Mouse (Mus musculus) ES-CJ7 (cell line): ENCODE measurements around the gene Tiam1.

Experiments used
- DNase-seq: peaks from one replicate; pipeline ENCODE4 v3.0.0; 2011; ENCODE audit warnings: low read depth, low spot score

Gene Tiam1

DNA sequence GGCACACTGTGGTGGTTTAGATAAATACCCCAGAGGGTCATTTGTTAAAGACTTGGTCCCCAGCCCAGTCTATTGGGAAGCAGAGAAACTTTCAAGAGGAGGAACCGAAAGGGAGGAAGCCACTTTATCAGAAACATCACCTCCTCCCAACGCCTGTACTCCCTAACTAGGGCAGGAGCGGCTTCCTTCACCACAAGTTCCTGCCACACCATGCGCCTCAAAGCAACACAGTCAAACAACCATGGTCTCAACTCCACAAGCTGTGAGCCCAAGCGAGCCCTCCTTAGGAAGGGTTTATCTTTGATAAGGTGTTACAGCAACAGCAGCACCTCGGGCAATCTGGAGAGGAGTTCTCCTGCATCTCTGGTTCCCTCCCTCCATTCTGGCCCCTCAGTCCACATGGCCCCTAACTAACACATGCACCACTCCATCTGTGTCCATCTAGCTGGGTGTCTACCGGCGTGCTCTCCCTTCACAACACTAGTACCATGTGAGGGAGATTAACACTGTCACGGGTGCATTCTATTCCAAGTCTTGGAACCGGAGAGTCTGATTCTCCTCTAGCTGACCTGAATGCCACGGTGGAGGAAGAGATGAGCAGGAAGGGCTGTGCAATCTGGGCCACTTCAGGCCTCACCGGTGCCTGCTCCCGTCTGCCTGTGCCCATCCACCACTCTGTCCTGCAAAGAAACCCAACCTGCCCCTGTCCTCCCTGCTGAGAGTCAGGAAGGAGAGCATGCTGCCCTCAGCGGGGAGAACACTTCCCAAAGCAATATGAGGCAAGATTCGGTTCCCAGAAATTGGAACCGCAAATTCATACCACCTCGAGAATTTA, 149.4 kb downstream of the Tiam1 start:
- DNase-seq: no peak

DNA sequence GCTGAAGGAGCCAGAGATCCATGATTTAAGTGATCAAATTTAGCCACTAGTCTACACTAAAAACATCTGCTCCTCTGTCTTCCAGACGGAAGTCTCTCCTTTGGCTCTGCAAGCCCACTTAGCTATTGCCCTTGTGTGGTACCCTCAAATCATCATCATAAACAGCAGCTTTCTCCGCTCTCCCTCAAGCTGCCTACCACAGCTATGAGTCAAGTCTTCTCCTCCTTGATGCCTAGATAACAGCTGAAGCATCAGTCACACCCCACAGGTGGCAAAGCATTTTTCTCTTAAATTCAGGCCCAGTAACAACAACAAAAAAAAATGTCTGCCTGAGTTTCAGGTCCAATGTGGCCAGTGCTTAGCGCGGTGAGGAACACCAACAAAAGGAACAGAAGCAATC, 150.1 kb downstream of the Tiam1 start:
- no peak for DNase-seq

- no peak for DNase-seq
Observed at GRCm38 (mm10) chr16:89991701-89992152, 151.8 kb downstream of the Tiam1 start.

DNA sequence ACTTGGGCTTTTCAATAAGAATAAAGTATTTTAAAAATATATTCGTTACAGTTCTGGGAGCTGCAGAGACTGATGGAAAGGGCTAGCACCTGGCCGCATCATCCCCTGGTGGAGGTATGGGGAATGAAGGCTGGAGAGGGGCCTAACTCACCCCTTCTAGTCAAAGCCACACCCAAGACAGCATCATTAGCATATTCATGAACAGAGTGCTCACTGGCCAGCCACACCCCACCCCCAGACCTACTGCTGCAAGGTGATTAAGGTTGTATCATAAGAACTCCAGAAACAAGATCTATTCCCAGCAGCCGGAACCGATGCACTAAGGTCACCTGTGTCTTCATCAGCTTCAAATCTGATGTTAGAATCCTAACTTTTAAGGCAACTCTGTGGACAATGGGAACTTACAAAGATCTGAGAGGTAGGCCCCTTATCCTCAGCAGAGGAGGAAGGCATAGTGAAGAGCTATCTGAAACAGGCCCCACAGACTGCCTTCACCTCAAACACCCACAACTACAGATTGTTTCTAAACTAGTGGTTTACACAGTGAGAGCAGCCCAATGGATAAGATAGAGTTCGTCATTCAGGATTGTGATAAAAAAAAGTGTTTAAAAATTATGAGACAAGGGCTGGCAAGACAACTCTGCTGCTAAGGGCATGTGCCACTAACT, 153.1 kb downstream of the Tiam1 start:
- DNase-seq: peak; percentile 79

- DNase-seq: no peak
Observed at GRCm38 (mm10) chr16:89989816-89990215, 153.8 kb downstream of the Tiam1 start.

GRCm38 (mm10) chr16:89986672-89987362, 156.8 kb downstream of the Tiam1 start:
- no peak for DNase-seq

- no peak for DNase-seq
Observed at GRCm38 (mm10) chr16:89985702-89986481, 157.7 kb downstream of the Tiam1 start.

DNA sequence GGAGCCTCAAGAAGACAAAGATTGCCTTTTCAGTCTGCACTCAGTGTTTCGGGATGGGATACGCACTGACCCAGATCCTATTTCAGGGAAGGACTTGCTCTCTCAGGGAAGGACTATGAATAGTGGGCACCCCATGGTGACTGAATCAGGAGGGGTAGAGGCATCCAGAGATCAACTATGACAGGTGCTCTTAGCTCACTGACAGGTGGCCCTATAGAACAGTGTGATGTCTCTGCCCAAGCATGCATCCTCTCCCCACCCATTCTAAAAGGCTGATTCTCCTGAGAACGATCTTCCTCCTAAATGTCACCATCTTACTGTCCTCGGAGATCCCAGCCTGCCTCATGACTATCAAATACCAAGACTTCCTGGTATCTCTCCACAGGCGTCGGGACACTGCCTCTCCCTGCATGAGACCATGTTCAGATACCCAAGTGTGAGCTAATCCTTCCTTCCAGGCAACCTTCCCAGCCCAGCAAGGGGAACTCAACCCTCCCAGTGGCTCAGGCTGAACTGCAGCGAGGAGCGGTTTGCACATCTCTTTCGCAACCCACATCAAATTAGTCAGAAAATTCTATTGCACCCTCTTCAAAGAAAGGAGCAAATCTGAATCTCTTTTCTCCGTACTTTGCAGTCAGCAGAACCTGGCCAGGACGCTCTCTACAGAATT, 163.4 kb downstream of the Tiam1 start:
- DNase-seq: no peak

DNA sequence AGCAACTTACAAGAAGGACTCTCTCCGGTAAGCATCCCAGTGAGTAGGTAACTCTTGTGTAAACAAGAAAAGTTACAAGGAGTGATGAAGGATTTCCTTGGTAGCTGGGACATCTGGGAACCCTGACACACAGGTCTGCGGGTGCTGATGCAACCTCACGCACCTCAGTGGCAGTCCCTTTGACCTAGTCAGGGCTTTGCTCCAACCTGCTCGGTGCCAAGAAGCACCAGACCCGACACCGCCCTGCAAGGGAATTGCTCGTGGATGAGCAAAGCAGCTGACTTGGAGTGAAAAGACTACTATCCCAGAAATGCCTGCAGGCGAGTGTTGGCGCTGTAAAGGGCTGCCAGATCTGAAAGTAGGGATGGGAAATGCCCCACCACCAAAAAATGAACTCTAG, 168.1 kb downstream of the Tiam1 start:
- DNase-seq: no peak

DNA sequence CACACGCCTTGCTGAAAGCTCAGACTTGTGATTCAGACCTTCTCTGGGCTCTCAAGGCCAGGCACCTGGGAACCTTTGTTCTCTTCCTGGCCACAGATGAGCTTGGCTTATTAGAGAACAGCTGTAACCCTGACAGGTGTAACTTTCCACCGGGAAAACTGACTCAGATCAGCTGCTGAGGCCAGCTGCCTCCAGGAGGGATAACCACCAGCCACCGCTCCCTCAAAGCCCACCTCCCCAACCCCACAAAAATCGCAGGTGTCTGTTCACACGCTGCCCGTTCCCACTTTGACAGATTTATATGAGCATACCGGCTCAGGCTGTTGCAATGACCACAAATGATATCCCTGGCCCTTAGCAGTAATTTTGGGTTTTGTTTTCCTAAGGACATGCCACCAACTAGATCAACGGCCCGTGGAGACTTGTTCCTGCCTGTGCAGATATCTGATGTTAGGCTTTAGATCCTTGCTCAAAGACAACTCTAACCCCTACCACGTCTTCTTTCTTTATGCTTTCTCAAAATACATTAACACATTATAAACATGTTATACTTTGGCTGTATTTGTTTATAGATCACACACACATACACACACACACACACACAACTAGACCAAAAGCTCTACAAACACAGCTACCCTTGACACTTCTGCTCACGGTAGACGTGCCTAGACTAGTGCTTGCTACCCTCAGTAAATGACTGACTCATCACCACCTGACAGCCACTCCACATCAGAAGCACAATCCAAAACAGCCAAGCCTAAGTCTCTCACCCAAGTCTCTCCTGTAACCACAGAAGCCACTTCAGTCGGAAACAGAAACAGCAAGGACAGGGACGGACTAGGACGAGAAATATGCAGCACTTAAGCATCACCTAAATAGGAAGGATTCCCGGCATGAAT, 169.5 kb downstream of the Tiam1 start:
- DNase-seq: no peak

DNA sequence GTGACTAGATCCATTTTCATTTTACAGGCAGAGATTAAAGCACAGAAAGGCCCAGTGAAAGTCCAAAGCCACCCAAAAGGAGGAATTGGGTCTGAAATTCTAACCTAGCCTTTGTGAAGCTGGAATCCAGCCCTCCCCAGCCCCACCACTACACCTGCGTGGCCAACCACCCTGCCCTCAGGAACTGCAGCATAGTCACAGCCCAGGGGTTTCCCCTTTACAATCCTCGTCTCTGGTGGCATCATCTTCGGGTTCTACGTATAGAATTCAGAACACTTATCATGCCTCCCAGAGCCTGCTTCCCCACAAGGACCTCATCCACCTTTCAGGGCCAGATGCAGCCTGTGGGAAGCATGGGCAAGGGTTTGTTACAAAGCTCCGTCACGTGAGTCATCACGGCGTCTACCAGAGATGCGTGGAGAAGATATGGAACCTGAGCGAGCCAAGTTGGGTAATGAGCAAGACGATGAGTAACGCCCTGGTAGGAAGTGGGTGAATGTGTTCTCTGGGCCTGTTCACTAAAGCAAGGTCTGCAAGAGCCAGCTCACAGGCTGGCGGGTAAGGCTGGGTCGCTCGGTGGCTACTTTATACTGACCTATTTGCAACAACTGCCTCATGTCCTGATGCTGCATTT, 170.6 kb downstream of the Tiam1 start:
- DNase-seq: no peak

- DNase-seq: no peak
Observed at GRCm38 (mm10) chr16:89972018-89972417, 171.6 kb downstream of the Tiam1 start.

- no peak for DNase-seq
Observed at GRCm38 (mm10) chr16:89968058-89968457, 175.5 kb downstream of the Tiam1 start.

GRCm38 (mm10) chr16:89962876-89963275, 180.7 kb downstream of the Tiam1 start:
- no peak for DNase-seq

DNA sequence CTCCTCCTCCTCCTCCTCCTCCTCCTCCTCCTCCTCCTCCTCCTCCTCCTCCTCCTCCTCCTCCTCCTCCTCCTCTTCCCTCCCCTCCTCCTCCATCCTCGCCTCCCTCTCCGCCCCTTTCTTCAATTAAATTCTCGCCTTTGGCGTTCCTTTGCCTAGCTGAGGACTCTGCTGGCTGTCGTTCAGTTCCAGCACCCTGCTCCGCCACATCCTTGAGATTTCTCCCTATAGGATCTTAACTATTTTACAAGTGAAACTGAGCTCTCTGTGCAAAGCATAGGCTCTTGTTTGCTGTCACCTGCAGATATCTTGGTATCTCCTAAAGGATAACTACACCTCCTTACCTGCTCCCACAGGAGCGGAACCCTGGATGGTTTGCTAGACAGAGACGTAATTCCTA, 182.7 kb downstream of the Tiam1 start:
- DNase-seq: no peak

GRCm38 (mm10) chr16:89960186-89960878, 183.2 kb downstream of the Tiam1 start:
- peak; percentile 42 for DNase-seq

GRCm38 (mm10) chr16:89958982-89959381, 184.6 kb downstream of the Tiam1 start:
- DNase-seq: no peak

DNA sequence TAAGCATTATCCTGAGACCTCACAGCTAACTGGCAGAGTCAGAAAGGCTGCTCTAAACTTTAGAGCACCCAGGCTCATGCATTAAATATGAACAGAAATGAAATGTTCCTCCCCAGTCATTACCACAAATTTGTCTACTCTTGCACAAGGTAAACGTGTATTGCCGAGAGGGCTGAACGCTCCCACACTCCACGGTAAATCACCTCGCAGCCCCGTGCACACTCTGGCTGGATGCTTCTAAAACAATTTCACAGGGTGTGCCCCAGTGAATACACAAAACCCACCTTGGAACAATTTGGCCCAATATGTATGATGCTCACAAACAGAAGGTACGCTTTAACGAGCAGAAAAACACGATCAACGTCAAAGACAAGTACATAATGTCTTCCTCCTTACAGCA, 185.5 kb downstream of the Tiam1 start:
- no peak for DNase-seq

- DNase-seq: peak; percentile 14
Observed at GRCm38 (mm10) chr16:89954525-89954924, 189.0 kb downstream of the Tiam1 start.
